Mouse (Mus musculus) heart, embryonic 14.5 days (tissue): ENCODE results near the gene Gm5431. TPM values are rescaled to one million over a fixed set of nuclear protein-coding genes. Genes with fewer than 3 reads are reported as not detected.

Experiments used
- polyA plus RNA-seq: library from polyadenylated mRNA; unstranded; fragments of >200 nt; fragmentation: Nextera tagmentation; extraction: Ambion mirVana; gene quantifications from 2 replicates; pipeline ENCODE4 v1.2.1, GENCODE M21; 2014

Gene Gm5431
- polyA plus RNA-seq, 1 experiment from 2014 or later = not detected

Other genes with a start within 250 kb of the Gm5431 start
- 462 and 512 TPM in 2 replicates for gene Rack1, start 101.9 kb downstream of the Gm5431 start, polyA plus RNA-seq
- gene Trim41, start 84.9 kb downstream of the Gm5431 start, polyA plus RNA-seq = 3.2 and 3.8 TPM in 2 replicates
- 1.4 and 1.5 TPM in 2 replicates for gene Trim7, start 76.1 kb downstream of the Gm5431 start, polyA plus RNA-seq
- 5.7 and 7.0 TPM in 2 replicates for gene Gm12184, start 75.6 kb downstream of the Gm5431 start, polyA plus RNA-seq
- 10.2 and 11.0 TPM in 2 replicates for gene Irgm1, start 30.5 kb downstream of the Gm5431 start, polyA plus RNA-seq
- 2.0 and 2.2 TPM in 2 replicates for gene Psme2b, start 44.0 kb upstream of the Gm5431 start, polyA plus RNA-seq
- gene Olfr56, start 76.7 kb upstream of the Gm5431 start, polyA plus RNA-seq = not detected in 2 replicates
- gene 9930111J21Rik1, start 77.2 kb upstream of the Gm5431 start, polyA plus RNA-seq = 0.57 and 0.59 TPM in 2 replicates
- not detected in 2 replicates for gene Gm12185, start 90.0 kb upstream of the Gm5431 start, polyA plus RNA-seq
- 0.18 TPM in 1 of 2 replicates, not detected in the other for gene Tgtp1, start 92.0 kb upstream of the Gm5431 start, polyA plus RNA-seq
- 0.26 and 1.00 TPM in 2 replicates for gene 9930111J21Rik2, start 149.0 kb upstream of the Gm5431 start, polyA plus RNA-seq
- gene Tgtp2, start 162.0 kb upstream of the Gm5431 start, polyA plus RNA-seq = 0.09 TPM in 1 of 2 replicates, not detected in the other
- 0.98 and 1.3 TPM in 2 replicates for gene Ifi47, start 174.4 kb upstream of the Gm5431 start, polyA plus RNA-seq
- not detected in 2 replicates for gene Olfr1396, start 212.7 kb upstream of the Gm5431 start, polyA plus RNA-seq
- gene Olfr1395, start 240.1 kb upstream of the Gm5431 start, polyA plus RNA-seq = not detected in 2 replicates